Mouse (Mus musculus): ENCODE measurements around the gene Pdlim4. TPM values are rescaled to one million over a fixed set of nuclear protein-coding genes. Genes with fewer than 3 reads are reported as not detected.
A peak's percentile ranks its signal among the peaks of the same experiment; 100 is the strongest.
"Not testable (repeated sequence)": the region's sequence is repeated elsewhere in the genome, so short reads cannot be mapped to it uniquely, and the experiment has no call there.

Pdlim4 gene
- polyA plus RNA-seq, 1 experiment = 53.3 TPM

- Histone ChIP-seq H3K36me3 (ENCODE audit: control insufficient read depth, insufficient read depth, low read length) (no peaks in the 10 kb centered on the region), H3K27ac (ENCODE audit: insufficient read depth, low read length) (no peak overlapping the region), H3K4me3 (ENCODE audit: extremely low read depth, insufficient read depth, insufficient read length) (no peak overlapping the region), H3K4me1 (ENCODE audit: control insufficient read depth, insufficient read depth, insufficient read length) (no peaks in the 10 kb centered on the region), H3K27me3 (ENCODE audit: control insufficient read depth, insufficient read depth, low read length) (no peaks in the 10 kb centered on the region)
- TF ChIP-seq CTCF (IDR thresholded peaks at IDR 0.05; ENCODE audit: extremely low read depth, insufficient read depth, insufficient read length, insufficient replicate concordance) (no peak), POLR2A (IDR thresholded peaks at IDR 0.05; ENCODE audit: low read depth, low read length) (no peak)
- WGBS = 94% methylated on average over 2 of the region's 2 CpGs
- no peak for DNase-seq (ENCODE audit: low read depth in 1 of 2, low spot score in 2 of 2)
These were observed 18.6 kb downstream of the Pdlim4 start for GRCm38 (mm10) chr11:54050205-54050604.

DNA sequence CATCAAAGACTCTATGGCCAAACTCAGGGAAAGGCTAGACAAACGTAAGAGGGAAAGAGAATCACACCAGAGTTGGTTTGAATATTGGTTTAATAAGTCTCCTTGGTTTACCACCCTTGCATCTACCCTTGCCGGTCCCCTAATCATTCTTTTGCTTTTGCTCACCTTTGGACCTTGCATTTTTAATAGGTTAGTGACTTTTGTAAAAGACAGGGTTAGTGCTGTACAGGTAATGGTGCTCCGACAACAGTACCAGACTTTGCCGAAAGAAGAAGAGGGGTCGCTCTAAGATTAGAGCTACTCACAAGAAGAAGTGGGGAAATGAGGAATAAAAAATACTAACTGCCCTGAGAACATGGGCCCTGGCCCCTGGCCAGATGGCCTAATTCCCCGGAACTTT lies 28.1 kb downstream of the Pdlim4 start:
- 93% methylated on average over 6 of the region's 6 CpGs for WGBS
- Histone ChIP-seq H3K4me3 (ENCODE audit: extremely low read depth, insufficient read depth, insufficient read length) (no peak overlapping the region), H3K4me1 (ENCODE audit: control insufficient read depth, insufficient read depth, insufficient read length) (no peaks in the 10 kb centered on the region), H3K27me3 (ENCODE audit: control insufficient read depth, insufficient read depth, low read length) (no peaks in the 10 kb centered on the region), H3K36me3 (ENCODE audit: control insufficient read depth, insufficient read depth, low read length) (no peaks in the 10 kb centered on the region), H3K27ac (ENCODE audit: insufficient read depth, low read length) (no peak overlapping the region)
- no peak for TF ChIP-seq POLR2A (IDR thresholded peaks at IDR 0.05; ENCODE audit: low read depth, low read length)
- TF ChIP-seq CTCF (IDR thresholded peaks at IDR 0.05; ENCODE audit: extremely low read depth, insufficient read depth, insufficient read length, insufficient replicate concordance) = no peak
- DNase-seq (ENCODE audit: low read depth in 1 of 2, low spot score in 2 of 2) = no peak

DNA sequence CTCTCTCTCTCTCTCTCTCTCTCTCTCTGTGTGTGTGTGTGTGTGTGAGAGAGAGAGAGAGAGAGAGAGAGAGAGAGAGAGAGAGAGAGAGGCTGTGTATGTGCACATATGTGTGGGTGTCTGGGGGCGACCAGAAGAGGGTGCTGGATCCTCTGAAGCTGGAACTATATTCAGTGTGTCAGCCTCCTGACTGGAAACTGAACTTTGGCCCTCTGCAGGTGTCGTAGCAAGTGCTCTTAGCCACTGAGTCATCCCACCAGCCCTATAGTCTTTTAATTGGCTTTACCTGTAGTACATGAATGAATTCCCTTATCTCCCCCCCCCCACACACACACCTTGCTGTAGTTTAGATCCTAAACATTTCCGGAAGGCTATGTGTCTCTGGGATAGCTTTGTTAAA lies 35.9 kb downstream of the Pdlim4 start:
- DNase-seq (ENCODE audit: low read depth in 1 of 2, low spot score in 2 of 2); H3K27ac ChIP-seq (ENCODE audit: insufficient read depth, low read length); H3K36me3 ChIP-seq (ENCODE audit: control insufficient read depth, insufficient read depth, low read length); H3K27me3 ChIP-seq (ENCODE audit: control insufficient read depth, insufficient read depth, low read length); H3K4me3 ChIP-seq (ENCODE audit: extremely low read depth, insufficient read depth, insufficient read length); H3K4me1 ChIP-seq (ENCODE audit: control insufficient read depth, insufficient read depth, insufficient read length): not testable (repeated sequence)
- 95% methylated on average over 1 of the region's 3 CpGs for WGBS

DNA sequence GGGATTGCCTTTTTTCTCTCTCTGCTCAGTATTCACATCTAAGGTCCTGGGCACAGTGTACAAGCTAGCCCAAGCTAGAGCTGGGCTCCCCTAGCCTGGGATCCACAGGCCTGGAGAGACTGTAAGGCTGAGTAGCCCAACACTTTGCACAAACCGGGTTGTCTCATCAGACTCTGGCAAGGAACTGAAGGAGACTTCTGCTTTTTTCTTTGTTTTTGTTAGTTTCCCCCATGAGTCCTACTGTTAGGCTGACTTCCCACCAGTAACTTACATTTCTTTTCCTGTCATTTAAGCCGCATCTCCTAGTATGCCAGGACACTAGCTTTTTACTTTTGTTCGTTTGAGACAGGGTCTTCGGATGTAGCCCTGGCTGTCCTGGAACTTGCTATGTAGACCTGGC lies 39.8 kb downstream of the Pdlim4 start:
- no peaks in the 10 kb centered on the region for H3K36me3 ChIP-seq (ENCODE audit: control insufficient read depth, insufficient read depth, low read length)
- H3K4me1 ChIP-seq (ENCODE audit: control insufficient read depth, insufficient read depth, insufficient read length) = peaks cover 2% of the 10 kb centered on the region; the same call in 1 of the 2 replicates
- 0 out of 2 replicates have a peak, but pooled peaks cover 1% of the 10 kb centered on the region for H3K27me3 ChIP-seq (ENCODE audit: control insufficient read depth, insufficient read depth, low read length)
- WGBS = 26% methylated on average over 4 of the region's 4 CpGs
- no peak overlapping the region for H3K4me3 ChIP-seq (ENCODE audit: extremely low read depth, insufficient read depth, insufficient read length)
- peak overlapping the region; percentile 39; the same call in 1 of the 2 replicates for H3K27ac ChIP-seq (ENCODE audit: insufficient read depth, low read length)
- TF ChIP-seq CTCF (IDR thresholded peaks at IDR 0.05; ENCODE audit: extremely low read depth, insufficient read depth, insufficient read length, insufficient replicate concordance) = no peak
- DNase-seq (ENCODE audit: low read depth in 1 of 2, low spot score in 2 of 2) = no peak

- H3K36me3 ChIP-seq (ENCODE audit: control insufficient read depth, insufficient read depth, low read length) = no peaks in the 10 kb centered on the region
- 3% methylated on average over 61 of the region's 61 CpGs for WGBS
- no peak for TF ChIP-seq CTCF (IDR thresholded peaks at IDR 0.05; ENCODE audit: extremely low read depth, insufficient read depth, insufficient read length, insufficient replicate concordance)
- TF ChIP-seq POLR2A (IDR thresholded peaks at IDR 0.05; ENCODE audit: low read depth, low read length) = no peak
- H3K27ac ChIP-seq (ENCODE audit: insufficient read depth, low read length) = peak within 1 kb of the TSS; percentile 39; the same call in 1 of the 2 replicates
- H3K4me1 ChIP-seq (ENCODE audit: control insufficient read depth, insufficient read depth, insufficient read length) = peaks cover 2% of the 10 kb centered on the region; the same call in 1 of the 2 replicates
- H3K27me3 ChIP-seq (ENCODE audit: control insufficient read depth, insufficient read depth, low read length) = 0 out of 2 replicates have a peak, but pooled peaks cover 1% of the 10 kb centered on the region
- H3K4me3 ChIP-seq (ENCODE audit: extremely low read depth, insufficient read depth, insufficient read length) = peak within 1 kb of the TSS; percentile 51
- peak in 1 of 2 experiments; percentile 29 for DNase-seq (ENCODE audit: low read depth in 1 of 2, low spot score in 2 of 2)
These were observed 40.5 kb downstream of the Pdlim4 start, which contains the start of gene Slc22a4 for GRCm38 (mm10) chr11:54028044-54028951. Gene Slc22a4 (minus strand): TSS chr11:54028090.

DNA sequence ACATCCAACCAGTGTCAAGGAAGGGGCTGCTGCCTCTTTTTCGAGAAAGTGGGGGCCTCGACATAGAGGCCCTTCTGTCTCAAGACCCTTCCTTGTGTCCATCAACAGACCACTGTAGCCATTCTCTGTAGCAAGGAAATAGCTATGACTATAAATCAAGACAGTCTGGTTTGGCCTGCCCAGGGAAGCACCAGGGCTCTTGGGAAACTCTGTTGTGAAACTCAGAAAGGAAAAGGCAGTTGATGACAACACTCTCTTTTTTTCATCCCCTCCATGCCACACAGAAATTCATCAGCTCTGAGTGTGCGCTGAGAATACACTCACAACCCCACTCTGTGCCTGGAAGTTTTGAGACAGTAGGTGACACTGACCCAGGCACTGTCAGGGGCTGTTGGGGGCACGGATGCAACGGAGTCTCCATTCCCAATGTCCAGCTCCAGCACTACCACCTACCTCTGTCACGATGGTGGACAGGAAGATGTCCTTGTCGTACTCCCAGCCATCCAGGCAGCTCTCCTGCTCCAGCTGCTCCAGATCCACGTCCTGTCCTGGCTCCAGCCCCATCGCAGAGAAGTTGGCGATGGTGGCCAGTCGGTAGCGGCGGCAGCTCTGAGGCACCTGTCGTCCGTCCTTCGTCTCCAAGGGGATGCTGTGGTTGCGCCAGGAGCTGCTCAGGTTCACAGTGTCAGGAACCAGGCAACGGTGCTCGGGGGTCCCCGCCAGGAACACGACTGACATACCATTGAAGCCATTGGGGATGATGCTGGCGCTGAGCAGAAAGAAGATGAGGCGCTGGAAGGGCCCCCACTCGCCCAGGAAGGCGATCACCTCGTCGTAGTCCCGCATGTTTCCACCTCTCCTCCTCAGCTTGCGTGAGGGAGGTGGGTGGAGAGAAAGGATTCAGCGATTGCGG lies 41.4 kb downstream of the Pdlim4 start:
- H3K4me3 ChIP-seq (ENCODE audit: extremely low read depth, insufficient read depth, insufficient read length) = peak overlapping the region; percentile 51
- peaks cover 2% of the 10 kb centered on the region; the same call in 1 of the 2 replicates for H3K4me1 ChIP-seq (ENCODE audit: control insufficient read depth, insufficient read depth, insufficient read length)
- DNase-seq (ENCODE audit: low read depth in 1 of 2, low spot score in 2 of 2) = no peak
- H3K36me3 ChIP-seq (ENCODE audit: control insufficient read depth, insufficient read depth, low read length) = no peaks in the 10 kb centered on the region
- 44% methylated on average over 31 of the region's 31 CpGs for WGBS
- TF ChIP-seq POLR2A (IDR thresholded peaks at IDR 0.05; ENCODE audit: low read depth, low read length) (no peak), CTCF (IDR thresholded peaks at IDR 0.05; ENCODE audit: extremely low read depth, insufficient read depth, insufficient read length, insufficient replicate concordance) (no peak)
- 0 out of 2 replicates have a peak, but pooled peaks cover 1% of the 10 kb centered on the region for H3K27me3 ChIP-seq (ENCODE audit: control insufficient read depth, insufficient read depth, low read length)
- peak overlapping the region; percentile 1; the same call in 1 of the 2 replicates for H3K27ac ChIP-seq (ENCODE audit: insufficient read depth, low read length)

Data from spleen, adult 2 months (tissue).